Mouse (Mus musculus): ENCODE measurements around the gene Rin3. TPM values are rescaled to one million over a fixed set of nuclear protein-coding genes. Genes with fewer than 3 reads are reported as not detected.

Gene Rin3
- total and polyA plus RNA-seq, 3 experiments = 17.5 to 38.9 TPM; not detected in 1

DNA sequence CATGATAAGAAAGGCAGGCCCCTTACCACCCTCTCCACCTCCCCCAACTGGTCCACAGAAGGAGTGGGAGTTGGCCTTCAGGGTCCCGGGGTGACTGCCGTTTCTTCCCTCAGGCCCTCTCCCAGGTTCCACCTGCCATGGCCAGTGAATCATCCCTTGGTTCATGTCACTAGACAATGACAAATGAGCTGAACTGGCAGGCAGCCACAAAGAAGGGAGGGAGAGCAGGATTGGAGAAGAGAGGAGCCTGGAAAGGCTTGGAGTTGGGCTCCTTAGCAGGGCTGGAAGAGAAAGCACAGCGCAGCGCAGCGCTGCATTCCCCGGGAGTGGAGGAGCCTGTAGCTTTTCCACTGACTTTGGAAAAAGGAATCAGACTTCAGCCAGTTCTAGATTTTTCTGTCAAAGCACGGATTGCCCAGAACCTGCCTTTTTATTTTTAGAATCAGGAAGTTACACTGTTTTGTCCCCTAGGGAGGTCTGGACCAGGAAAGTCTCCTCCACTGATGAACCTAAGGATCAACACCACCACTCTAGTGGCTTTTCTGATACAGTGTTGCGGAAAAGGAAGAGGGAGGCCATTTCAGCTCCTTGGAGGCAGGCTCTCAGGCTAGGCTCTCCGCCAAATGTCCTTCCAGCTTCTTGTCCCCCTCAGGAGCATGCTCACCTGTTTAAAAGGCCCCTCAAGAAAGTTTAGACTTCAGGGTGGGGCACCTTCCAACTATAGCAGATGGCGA is 4.0 kb downstream of the Rin3 start:
- Histone ChIP-seq H3K27ac (ENCODE audit: control insufficient read depth, low read depth, low read length) (no peak overlapping the region), H3K4me3 (ENCODE audit: control insufficient read depth in 1 of 2, insufficient read depth in 1 of 2, low read depth in 2 of 2, low read length in 2 of 2) (no peak overlapping the region)

DNA sequence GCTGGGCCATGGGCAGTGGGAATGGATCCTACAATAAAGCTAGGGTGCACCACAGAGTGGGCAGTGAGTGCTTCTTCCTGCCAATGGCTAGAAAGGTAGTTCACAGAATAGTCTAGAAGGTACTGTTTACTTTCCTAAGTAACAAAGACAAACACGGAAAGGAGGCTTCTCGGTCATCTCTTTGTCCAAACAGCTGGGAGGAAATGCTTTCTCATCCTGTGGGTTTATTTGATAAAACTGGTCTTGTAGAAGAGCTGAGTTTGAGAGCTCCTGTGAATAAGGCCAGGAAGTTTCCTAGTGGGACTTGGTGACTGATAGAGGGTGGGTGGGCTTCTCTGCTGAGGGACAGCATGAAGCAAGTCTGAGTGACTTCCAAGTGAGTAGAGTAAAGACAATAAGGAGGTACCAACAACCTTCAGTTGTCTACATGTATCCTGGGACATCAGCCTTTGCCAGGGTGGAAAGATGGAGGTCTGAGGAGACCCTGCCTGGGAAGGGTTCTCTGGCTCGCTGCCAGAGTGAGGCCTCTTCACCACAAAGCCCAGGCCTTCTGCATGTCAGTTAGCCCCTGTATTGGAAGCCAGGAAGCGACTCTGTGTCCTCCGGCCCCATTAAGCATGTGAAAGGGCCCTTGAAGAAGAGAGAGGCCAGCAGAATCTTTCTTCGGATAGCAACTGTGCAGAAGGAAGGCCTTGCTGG is 5.2 kb downstream of the Rin3 start:
- Histone ChIP-seq H3K27ac (ENCODE audit: control insufficient read depth, low read depth, low read length) (no peak overlapping the region), H3K27me3 (ENCODE audit: control insufficient read depth in 1 of 2, insufficient read depth in 2 of 2, low read length in 2 of 2) (peaks cover 0 to 6% of the 10 kb centered on the region in 2 experiments; a peak in 2 of 4 replicates), H3K9me3 (replicated peaks; ENCODE audit: insufficient read depth, low read length) (no peaks in the 10 kb centered on the region), H3K4me3 (ENCODE audit: control insufficient read depth in 1 of 2, insufficient read depth in 1 of 2, low read depth in 2 of 2, low read length in 2 of 2) (no peak overlapping the region), H3K79me2 (ENCODE audit: control insufficient read depth, insufficient read depth, low read length, poor library complexity) (no peaks in the 10 kb centered on the region), H3K4me1 (ENCODE audit: control insufficient read depth in 1 of 2, insufficient read depth in 2 of 2, low read length in 2 of 2) (peaks cover 0 to 2% of the 10 kb centered on the region in 2 experiments; a peak in 1 of 4 replicates), H3K36me3 (ENCODE audit: control insufficient read depth in 1 of 2, insufficient read depth in 2 of 2, low read length in 2 of 2) (no peaks in the 10 kb centered on the region), H3K9ac (ENCODE audit: control insufficient read depth, low read depth, low read length, poor library complexity, severe bottlenecking) (no peak overlapping the region)
- TF ChIP-seq NELFE (IDR thresholded peaks at IDR 0.05; ENCODE audit: low read depth, low read length) = no peak
- TF ChIP-seq RCOR1 (IDR thresholded peaks at IDR 0.05; ENCODE audit: low read depth, low read length) = no peak
- TF ChIP-seq GABPA (IDR thresholded peaks at IDR 0.05; ENCODE audit: low read depth, low read length) = no peak
- no peak for TF ChIP-seq GATA1 (IDR thresholded peaks at IDR 0.05; ENCODE audit: low read depth, low read length)
- no peak for TF ChIP-seq EP300 (IDR thresholded peaks at IDR 0.05; ENCODE audit: low read depth in 1 of 2, low read length in 2 of 2)
- TF ChIP-seq USF2 (IDR thresholded peaks at IDR 0.05; ENCODE audit: borderline replicate concordance in 1 of 2, insufficient read depth in 1 of 2, low read depth in 1 of 2, low read length in 2 of 2) = no peak
- DNase-seq (ENCODE audit: low read depth, low spot score) = no peak

More for the DNA sequence above, 4.0 kb downstream of the Rin3 start:
- Histone ChIP-seq H3K9me3 (replicated peaks; ENCODE audit: insufficient read depth, low read length) (no peaks in the 10 kb centered on the region), H3K27me3 (ENCODE audit: control insufficient read depth in 1 of 2, insufficient read depth in 2 of 2, low read length in 2 of 2) (peaks cover 0 to 10% of the 10 kb centered on the region in 2 experiments; a peak in 2 of 4 replicates), H3K79me2 (ENCODE audit: control insufficient read depth, insufficient read depth, low read length, poor library complexity) (no peaks in the 10 kb centered on the region), H3K4me1 (ENCODE audit: control insufficient read depth in 1 of 2, insufficient read depth in 2 of 2, low read length in 2 of 2) (peaks cover 0 to 2% of the 10 kb centered on the region in 2 experiments; a peak in 1 of 4 replicates), H3K9ac (ENCODE audit: control insufficient read depth, low read depth, low read length, poor library complexity, severe bottlenecking) (no peak overlapping the region), H3K36me3 (ENCODE audit: control insufficient read depth in 1 of 2, insufficient read depth in 2 of 2, low read length in 2 of 2) (no peaks in the 10 kb centered on the region)
- DNase-seq (ENCODE audit: low read depth, low spot score) = no peak
- TF ChIP-seq ZC3H11A (IDR thresholded peaks at IDR 0.05; ENCODE audit: low read depth, low read length) = no peak
- TF ChIP-seq NRF1 (IDR thresholded peaks at IDR 0.05; ENCODE audit: insufficient read depth, low read depth, low read length, poor library complexity, severe bottlenecking) = no peak
- no peak for TF ChIP-seq CTCF (IDR thresholded peaks at IDR 0.05 in 2 of 3, conservative IDR thresholded peaks at IDR 0.05 in 1 of 3; ENCODE audit: control insufficient read depth in 1 of 3, insufficient read depth in 1 of 3, low read depth in 2 of 3, low read length in 3 of 3, poor library complexity in 1 of 3, severe bottlenecking in 1 of 3)
- TF ChIP-seq ELF1 (IDR thresholded peaks at IDR 0.05; ENCODE audit: low read depth, low read length) = no peak
- no peak for TF ChIP-seq USF2 (IDR thresholded peaks at IDR 0.05; ENCODE audit: borderline replicate concordance in 1 of 2, insufficient read depth in 1 of 2, low read depth in 1 of 2, low read length in 2 of 2)
- TF ChIP-seq HCFC1 (IDR thresholded peaks at IDR 0.05; ENCODE audit: low read depth, low read length) = no peak
- no peak for TF ChIP-seq TCF12 (IDR thresholded peaks at IDR 0.05; ENCODE audit: low read depth, low read length)
- no peak for TF ChIP-seq EP300 (IDR thresholded peaks at IDR 0.05; ENCODE audit: low read depth in 1 of 2, low read length in 2 of 2)
- TF ChIP-seq RAD21 (IDR thresholded peaks at IDR 0.05; ENCODE audit: low read depth, low read length) = no peak
- TF ChIP-seq RCOR1 (IDR thresholded peaks at IDR 0.05; ENCODE audit: low read depth, low read length) = no peak
- TF ChIP-seq MYB (IDR thresholded peaks at IDR 0.05; ENCODE audit: low read depth, low read length) = no peak
- TF ChIP-seq BHLHE40 (IDR thresholded peaks at IDR 0.05; ENCODE audit: borderline replicate concordance, low read depth, low read length) = no peak
- TF ChIP-seq MAFK (IDR thresholded peaks at IDR 0.05; ENCODE audit: borderline replicate concordance, low read depth, low read length) = no peak

All from MEL (cell line).